Mouse (Mus musculus) ES-Bruce4 (cell line): ENCODE data around the gene Ttc39d.

Experiments used
- CTCF ChIP-seq: IDR thresholded peaks from one replicate; pipeline ENCODE4 v1.8.1; 2011; ENCODE audit warnings: low read depth, low read length
- EP300 ChIP-seq: IDR thresholded peaks from 2 replicates; pipeline ENCODE4 v1.6.1; 2011; ENCODE audit warnings: low read depth, low read length; ENCODE audit not compliant: insufficient read depth
- POLR2A ChIP-seq: IDR thresholded peaks from one replicate; pipeline ENCODE4 v1.8.1; 2011; ENCODE audit warnings: low read length; ENCODE audit not compliant: insufficient read depth

DNA sequence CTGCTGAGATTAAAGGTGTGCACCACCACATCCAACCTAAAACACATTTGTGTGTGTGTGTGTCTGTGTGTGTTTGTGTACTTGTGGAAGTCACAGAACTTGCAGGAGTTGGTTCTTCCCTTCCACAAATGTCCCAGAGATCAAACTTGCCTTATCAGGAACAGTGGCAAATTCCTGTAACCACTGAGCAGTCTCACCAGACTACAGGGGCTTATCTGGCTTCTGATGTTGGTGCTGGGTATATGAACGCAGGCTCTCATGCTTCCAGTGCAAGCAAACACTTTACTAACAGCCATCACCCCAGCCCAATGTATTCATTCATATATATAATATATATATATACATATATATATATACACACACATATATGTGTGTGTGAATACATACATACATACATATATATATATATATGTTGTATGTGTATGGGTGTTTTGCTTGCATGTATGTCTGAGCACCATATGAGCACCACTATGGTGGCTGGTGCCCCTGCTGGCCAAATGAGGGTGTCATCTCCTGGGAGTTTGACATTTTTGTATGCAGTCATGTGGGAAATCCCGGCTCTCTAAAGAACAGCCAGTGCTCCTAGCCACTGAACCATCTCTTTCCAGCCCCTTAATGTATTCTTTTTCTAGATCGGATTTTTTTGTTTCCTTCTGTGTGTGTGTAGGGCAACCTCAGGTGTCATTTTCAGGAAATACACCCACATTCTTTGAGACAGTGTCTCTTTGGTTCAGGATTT, 14.8 kb downstream of the Ttc39d start:
- TF ChIP-seq POLR2A = no peak
- TF ChIP-seq CTCF = no peak
- no peak for TF ChIP-seq EP300
